Mouse (Mus musculus) limb, embryonic 11.5 days (tissue): ENCODE measurements around the gene Cbx4. TPM values are rescaled to one million over a fixed set of nuclear protein-coding genes. Genes with fewer than 3 reads are reported as not detected.
A peak's percentile ranks its signal among the peaks of the same experiment; 100 is the strongest.

Source experiments
- ATAC-seq: fragments of 200-750 bp; cut with Nextera tagmentation; 2 replicates; pipeline ENCODE4 v1.8.0; 2017; ENCODE audit warnings: low read depth; ENCODE audit not compliant: insufficient number of reproducible peaks, low FRiP score, low TSS enrichment
- DNase-seq: peaks from one replicate; pipeline ENCODE4 v3.0.0-alpha.2; 2015; ENCODE audit warnings: low spot score
- H3K27ac ChIP-seq: fragments of 300-500 bp; sonication (generic); replicated peaks from 2 replicates; pipeline ENCODE4 v1.5.1; 2014; ENCODE audit warnings: low read depth, mild to moderate bottlenecking, low read length
- H3K27me3 ChIP-seq: fragments of 300-500 bp; sonication (generic); 2 replicates; pipeline ENCODE4 v1.6.1; 2014; ENCODE audit warnings: mild to moderate bottlenecking, low read length, mixed read lengths; ENCODE audit not compliant: control insufficient read depth, insufficient read depth
- H3K36me3 ChIP-seq: fragments of 300-500 bp; sonication (generic); 2 replicates; pipeline ENCODE4 v1.6.1; 2014; ENCODE audit warnings: mild to moderate bottlenecking, low read length, moderate library complexity, mixed read lengths; ENCODE audit not compliant: control insufficient read depth, insufficient read depth
- H3K4me1 ChIP-seq: fragments of 300-500 bp; sonication (generic); 2 replicates; pipeline ENCODE4 v1.6.1; 2014; ENCODE audit warnings: low read length, mixed read lengths; ENCODE audit not compliant: control insufficient read depth, insufficient read depth
- H3K4me2 ChIP-seq: fragments of 300-500 bp; sonication (generic); 2 replicates; pipeline ENCODE4 v1.6.1; 2014; ENCODE audit warnings: low read depth, mild to moderate bottlenecking, moderate library complexity; ENCODE audit not compliant: severe bottlenecking
- H3K4me3 ChIP-seq: fragments of 300-500 bp; sonication (generic); 2 replicates; pipeline ENCODE4 v1.5.1; 2014; ENCODE audit warnings: low read depth, low read length
- H3K9ac ChIP-seq: fragments of 300-500 bp; sonication (generic); 2 replicates; pipeline ENCODE4 v1.6.1; 2014; ENCODE audit warnings: mild to moderate bottlenecking, low read length
- H3K9me3 ChIP-seq: fragments of 300-500 bp; sonication (generic); 2 replicates; pipeline ENCODE4 v1.6.1; 2016; ENCODE audit warnings: low read length; ENCODE audit not compliant: control insufficient read depth
- WGBS: fragments of 180-500 bp; shearing (Covaris S2); extraction: QIAGEN DNeasy Blood & Tissue Kit; methylation state at CpG from one replicate; pipeline ENCODE4 v1.1.7; 2014; 5-methylcytosine and 5-hydroxymethylcytosine counted together
- polyA plus RNA-seq: library from polyadenylated mRNA; unstranded; fragments of >200 nt; fragmentation: Nextera tagmentation; extraction: Ambion mirVana; gene quantifications from 2 replicates; pipeline ENCODE4 v1.2.1, GENCODE M21; 2014

The Cbx4 gene
- polyA plus RNA-seq, 1 experiment from 2014 or later: 5.8 TPM

GRCm38 (mm10) chr11:119058041-119058995 lies 27.7 kb downstream of the Cbx4 start:
- Histone ChIP-seq H3K9me3 (no peaks in the 10 kb centered on the region), H3K27me3 (peaks cover 70% of the 10 kb centered on the region), H3K9ac (no peak overlapping the region), H3K36me3 (no peaks in the 10 kb centered on the region), H3K27ac (no peak overlapping the region), H3K4me1 (peaks cover 18% of the 10 kb centered on the region), H3K4me3 (peak overlapping the region; percentile 7; the same call in 1 of the 2 replicates), H3K4me2 (peak overlapping the region; percentile 11; the same call in 1 of the 2 replicates)
- DNase-seq (peak; percentile 47), ATAC-seq (no peak; the same call in 1 of the 2 replicates)
- WGBS: 3% methylated on average over 58 of the region's 58 CpGs

GRCm38 (mm10) chr11:119057291-119057690 lies 28.7 kb downstream of the Cbx4 start:
- peaks cover 27% of the 10 kb centered on the region for H3K4me1 ChIP-seq
- H3K27me3 ChIP-seq: peaks cover 74% of the 10 kb centered on the region
- ATAC-seq (no peak), DNase-seq (peak; percentile 51)
- peak overlapping the region; percentile 58 for H3K4me3 ChIP-seq
- WGBS: under 1% methylated on average over 9 of the region's 9 CpGs
- H3K9me3 ChIP-seq: no peaks in the 10 kb centered on the region
- peak overlapping the region; percentile 99 for H3K4me2 ChIP-seq
- no peak overlapping the region for H3K27ac ChIP-seq
- H3K36me3 ChIP-seq: no peaks in the 10 kb centered on the region
- peak overlapping the region; percentile 96 for H3K9ac ChIP-seq

GRCm38 (mm10) chr11:119056301-119057211 lies 29.5 kb downstream of the Cbx4 start:
- peak overlapping the region; percentile 58 for H3K4me3 ChIP-seq
- no peaks in the 10 kb centered on the region for H3K9me3 ChIP-seq
- peak; percentile 76 for DNase-seq
- H3K27me3 ChIP-seq: peaks cover 77% of the 10 kb centered on the region
- H3K36me3 ChIP-seq: no peaks in the 10 kb centered on the region
- ATAC-seq: no peak
- peaks cover 30% of the 10 kb centered on the region for H3K4me1 ChIP-seq
- H3K27ac ChIP-seq: no peak overlapping the region
- peak overlapping the region; percentile 99 for H3K4me2 ChIP-seq
- peak overlapping the region; percentile 96 for H3K9ac ChIP-seq
- WGBS: under 1% methylated on average over 61 of the region's 65 CpGs

- Histone ChIP-seq H3K36me3 (no peaks in the 10 kb centered on the region), H3K4me3 (no peak overlapping the region; the same call in 1 of the 2 replicates), H3K27ac (no peak overlapping the region), H3K9ac (no peak overlapping the region), H3K4me2 (peak overlapping the region; percentile 99; the same call in 1 of the 2 replicates), H3K27me3 (peaks cover 81% of the 10 kb centered on the region), H3K4me1 (peaks cover 30% of the 10 kb centered on the region), H3K9me3 (no peaks in the 10 kb centered on the region)
- 3% methylated on average over 32 of the region's 32 CpGs for WGBS
- ATAC-seq: no peak
- peak; percentile 41 for DNase-seq
Measured at GRCm38 (mm10) chr11:119055571-119056131, 30.4 kb downstream of the Cbx4 start.

GRCm38 (mm10) chr11:119054351-119055345 lies 31.4 kb downstream of the Cbx4 start:
- WGBS: 1% methylated on average over 47 of the region's 47 CpGs
- peaks cover 30% of the 10 kb centered on the region for H3K4me1 ChIP-seq
- no peaks in the 10 kb centered on the region for H3K36me3 ChIP-seq
- no peaks in the 10 kb centered on the region for H3K9me3 ChIP-seq
- no peak overlapping the region for H3K27ac ChIP-seq
- H3K27me3 ChIP-seq: peaks cover 81% of the 10 kb centered on the region
- peak overlapping the region; percentile 3; the same call in 1 of the 2 replicates for H3K4me3 ChIP-seq
- H3K9ac ChIP-seq: no peak overlapping the region
- H3K4me2 ChIP-seq: peak overlapping the region; percentile 57
- ATAC-seq (no peak), DNase-seq (peak; percentile 58)

- peak overlapping the region; percentile 43; the same call in 1 of the 2 replicates for H3K9ac ChIP-seq
- peak overlapping the region; percentile 24 for H3K4me3 ChIP-seq
- H3K4me2 ChIP-seq: peak overlapping the region; percentile 57
- under 1% methylated on average over 33 of the region's 35 CpGs for WGBS
- peaks cover 30% of the 10 kb centered on the region for H3K4me1 ChIP-seq
- no peaks in the 10 kb centered on the region for H3K9me3 ChIP-seq
- ATAC-seq: 0 out of 2 replicates have a peak, but pooled peaks have one; percentile 4
- H3K27me3 ChIP-seq: peaks cover 81% of the 10 kb centered on the region
- H3K27ac ChIP-seq: no peak overlapping the region
- peak; percentile 55 for DNase-seq
- no peaks in the 10 kb centered on the region for H3K36me3 ChIP-seq
Measured at GRCm38 (mm10) chr11:119053738-119054350, 32.2 kb downstream of the Cbx4 start.

GRCm38 (mm10) chr11:119053257-119053670 lies 32.8 kb downstream of the Cbx4 start:
- Histone ChIP-seq H3K27me3 (peaks cover 80% of the 10 kb centered on the region), H3K4me2 (peak overlapping the region; percentile 57), H3K27ac (peak overlapping the region; percentile 68), H3K4me3 (peak overlapping the region; percentile 24), H3K9me3 (no peaks in the 10 kb centered on the region), H3K9ac (peak overlapping the region; percentile 47), H3K36me3 (no peaks in the 10 kb centered on the region), H3K4me1 (peaks cover 27% of the 10 kb centered on the region)
- DNase-seq (peak; percentile 92), ATAC-seq (peak; percentile 88)
- 0% methylated on average over 42 of the region's 42 CpGs for WGBS
